Mouse (Mus musculus) heart, postnatal 0 days (tissue): Measurements from ENCODE around the gene Arhgap45. TPM values are rescaled to one million over a fixed set of nuclear protein-coding genes. Genes with fewer than 3 reads are reported as not detected.
A peak's percentile ranks its signal among the peaks of the same experiment; 100 is the strongest.

Source experiments
- ATAC-seq: fragments of 200-750 bp; cut with Nextera tagmentation; 2 replicates; pipeline ENCODE4 v1.8.0; 2017; ENCODE audit warnings: low read depth, moderate number of reproducible peaks, moderate library complexity; ENCODE audit not compliant: insufficient read depth
- DNase-seq: peaks from one replicate; pipeline ENCODE4 v3.0.0-alpha.2; 2016; ENCODE audit warnings: low spot score
- H3K27ac ChIP-seq: fragments of 300-500 bp; sonication (generic); 2 replicates; pipeline ENCODE4 v1.5.1; 2014; ENCODE audit warnings: low read depth, mild to moderate bottlenecking
- H3K27me3 ChIP-seq: fragments of 300-500 bp; sonication (generic); 2 replicates; pipeline ENCODE4 v1.6.1; 2014; ENCODE audit warnings: low read length, mixed read lengths; ENCODE audit not compliant: control insufficient read depth, insufficient read depth
- H3K36me3 ChIP-seq: fragments of 300-500 bp; sonication (generic); replicated peaks from 2 replicates; pipeline ENCODE4 v1.6.1; 2014; ENCODE audit warnings: low read length, mixed read lengths; ENCODE audit not compliant: control insufficient read depth, insufficient read depth
- H3K4me1 ChIP-seq: fragments of 300-500 bp; sonication (generic); 2 replicates; pipeline ENCODE4 v1.6.1; 2014; ENCODE audit warnings: antibody characterized with exemption; ENCODE audit not compliant: control insufficient read depth, insufficient read depth
- H3K4me2 ChIP-seq: fragments of 300-500 bp; sonication (generic); 2 replicates; pipeline ENCODE4 v1.6.1; 2014; ENCODE audit warnings: low read depth, mild to moderate bottlenecking, low read length, moderate library complexity
- H3K4me3 ChIP-seq: fragments of 300-500 bp; sonication (generic); 2 replicates; pipeline ENCODE4 v1.5.1; 2014; ENCODE audit warnings: low read depth, low read length
- H3K9ac ChIP-seq: fragments of 300-500 bp; sonication (generic); replicated peaks from 2 replicates; pipeline ENCODE4 v1.6.1; 2014; ENCODE audit warnings: low read depth, low read length, mixed read lengths
- H3K9me3 ChIP-seq: fragments of 300-500 bp; sonication (generic); replicated peaks from 2 replicates; pipeline ENCODE4 v1.6.1; 2016; ENCODE audit warnings: low read length; ENCODE audit not compliant: control insufficient read depth
- CTCF ChIP-seq: IDR thresholded peaks from 2 replicates; pipeline ENCODE4 v1.5.1; 2016; ENCODE audit warnings: antibody characterized with exemption, control low read depth, low read depth
- EP300 ChIP-seq: IDR thresholded peaks from 2 replicates; pipeline ENCODE4 v1.6.1; 2016; ENCODE audit warnings: antibody characterized with exemption, low read depth
- WGBS: fragments of 180-500 bp; shearing (Covaris S2); extraction: QIAGEN DNeasy Blood & Tissue Kit; methylation state at CpG from one replicate; pipeline ENCODE4 v1.1.7; 2014; 5-methylcytosine and 5-hydroxymethylcytosine counted together
- polyA plus RNA-seq: library from polyadenylated mRNA; unstranded; fragments of >200 nt; fragmentation: Nextera tagmentation; extraction: Ambion mirVana; gene quantifications from 2 replicates; pipeline ENCODE4 v1.2.1, GENCODE M21; 2015
- total RNA-seq: library from RNA; depleted of rRNA; stranded (reverse); fragments of >200 nt; gene quantifications from 2 replicates; pipeline ENCODE4 v1.2.3, GENCODE M21; 2014; ENCODE audit warnings: low replicate concordance

The Arhgap45 gene
- total and polyA plus RNA-seq, 2 experiments from 2014 or later, result 1.9 to 3.9 TPM

DNA sequence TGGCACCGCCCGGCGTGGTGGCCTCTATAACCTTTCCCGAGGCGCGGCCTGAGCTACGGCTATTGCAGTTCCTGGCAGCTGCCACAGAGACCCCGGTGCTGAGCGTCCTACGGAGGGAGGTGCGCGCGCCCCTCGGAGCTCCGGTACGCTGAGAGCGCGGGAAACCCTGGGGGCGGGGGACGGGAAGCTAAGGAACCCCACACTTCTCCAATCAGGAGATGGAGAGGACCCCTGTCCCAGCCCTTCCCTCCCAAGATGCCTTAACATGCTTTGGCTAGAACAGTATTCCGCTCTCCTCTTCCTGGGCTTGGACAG is 45.3 kb upstream of the Arhgap45 start:
- H3K36me3 ChIP-seq, result peaks cover 37% of the 10 kb centered on the region
- DNase-seq (no peak), ATAC-seq (no peak)
- H3K4me2 ChIP-seq, result peak overlapping the region; percentile 59
- H3K27me3 ChIP-seq, result peaks cover 28% of the 10 kb centered on the region
- H3K9ac ChIP-seq, result peak overlapping the region; percentile 30; the same call in 1 of the 2 replicates
- 3% methylated on average over 21 of the region's 21 CpGs for WGBS
- no peaks in the 10 kb centered on the region for H3K4me1 ChIP-seq
- H3K27ac ChIP-seq, result no peak overlapping the region
- TF ChIP-seq CTCF, result no peak
- no peak for TF ChIP-seq EP300
- peak overlapping the region; percentile 35 for H3K4me3 ChIP-seq
- no peaks in the 10 kb centered on the region for H3K9me3 ChIP-seq

DNA sequence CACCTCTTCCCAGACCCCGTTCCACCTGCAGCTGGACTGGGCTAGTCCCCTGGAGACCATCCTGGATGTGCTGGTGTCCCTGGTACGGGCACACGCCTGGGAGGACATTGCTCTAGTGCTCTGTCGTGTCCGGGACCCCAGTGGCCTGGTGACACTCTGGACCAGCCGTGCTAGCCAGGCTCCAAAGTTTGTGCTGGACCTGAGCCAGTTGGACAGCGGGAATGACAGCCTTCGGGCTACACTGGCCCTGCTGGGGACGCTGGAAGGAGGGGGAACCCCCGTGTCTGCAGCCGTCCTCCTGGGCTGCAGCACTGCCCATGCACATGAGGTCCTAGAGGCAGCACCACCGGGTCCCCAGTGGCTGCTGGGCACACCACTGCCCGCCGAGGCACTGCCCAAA is 43.6 kb upstream of the Arhgap45 start:
- Histone ChIP-seq H3K27ac (no peak overlapping the region), H3K4me2 (no peak overlapping the region), H3K9me3 (no peaks in the 10 kb centered on the region), H3K4me1 (no peaks in the 10 kb centered on the region), H3K4me3 (no peak overlapping the region), H3K9ac (no peak overlapping the region), H3K27me3 (peaks cover 28% of the 10 kb centered on the region), H3K36me3 (peaks cover 37% of the 10 kb centered on the region)
- TF ChIP-seq CTCF, result no peak
- TF ChIP-seq EP300, result no peak
- peak; percentile 16; the same call in 1 of the 2 replicates for ATAC-seq
- no peak for DNase-seq
- WGBS, result 32% methylated on average over 14 of the region's 14 CpGs

- no peak overlapping the region for H3K4me2 ChIP-seq
- H3K36me3 ChIP-seq, result peaks cover 46% of the 10 kb centered on the region
- ATAC-seq, result no peak
- no peak overlapping the region for H3K4me3 ChIP-seq
- no peak for DNase-seq
- WGBS, result 90% methylated on average over 21 of the region's 21 CpGs
- H3K9me3 ChIP-seq, result no peaks in the 10 kb centered on the region
- H3K4me1 ChIP-seq, result no peaks in the 10 kb centered on the region
- no peak overlapping the region for H3K27ac ChIP-seq
- peaks cover 28% of the 10 kb centered on the region for H3K27me3 ChIP-seq
- TF ChIP-seq CTCF, result no peak
- TF ChIP-seq EP300, result no peak
- H3K9ac ChIP-seq, result no peak overlapping the region
Observed at GRCm38 (mm10) chr10:79974087-79974486, 42.4 kb upstream of the Arhgap45 start.

DNA sequence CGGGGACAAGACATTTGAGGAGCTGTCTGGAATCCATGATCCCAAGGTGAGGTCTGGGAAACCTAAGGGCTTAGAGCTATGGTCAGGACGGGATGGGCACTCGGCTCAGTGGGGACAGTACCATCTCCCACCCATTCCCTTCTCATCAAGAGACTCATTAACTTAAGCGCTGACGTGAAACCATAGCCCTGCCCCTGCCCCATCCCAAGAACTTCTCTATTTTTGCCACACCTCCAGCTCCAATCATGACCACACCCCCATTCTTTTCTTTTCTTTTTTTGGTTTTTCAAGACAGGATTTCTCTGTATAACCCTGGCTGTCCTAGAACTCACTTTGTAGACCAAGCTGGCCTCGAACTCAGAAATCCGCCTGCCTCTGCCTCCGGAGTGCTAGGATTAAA is 41.8 kb upstream of the Arhgap45 start:
- no peak for TF ChIP-seq EP300
- no peak for TF ChIP-seq CTCF
- Histone ChIP-seq H3K36me3 (peaks cover 50% of the 10 kb centered on the region), H3K27ac (no peak overlapping the region), H3K9ac (no peak overlapping the region), H3K9me3 (no peaks in the 10 kb centered on the region), H3K4me1 (no peaks in the 10 kb centered on the region), H3K4me2 (no peak overlapping the region), H3K4me3 (no peak overlapping the region), H3K27me3 (peaks cover 24% of the 10 kb centered on the region)
- ATAC-seq (no peak), DNase-seq (no peak)
- WGBS, result 87% methylated on average over 8 of the region's 8 CpGs

GRCm38 (mm10) chr10:79976071-79976721 is 40.3 kb upstream of the Arhgap45 start:
- TF ChIP-seq EP300, result no peak
- no peak for TF ChIP-seq CTCF
- DNase-seq (no peak), ATAC-seq (no peak)
- peaks cover 50% of the 10 kb centered on the region for H3K36me3 ChIP-seq
- no peaks in the 10 kb centered on the region for H3K4me1 ChIP-seq
- H3K9me3 ChIP-seq, result no peaks in the 10 kb centered on the region
- H3K4me3 ChIP-seq, result no peak overlapping the region
- H3K27me3 ChIP-seq, result peaks cover 9% of the 10 kb centered on the region
- H3K9ac ChIP-seq, result no peak overlapping the region
- no peak overlapping the region for H3K27ac ChIP-seq
- WGBS, result 88% methylated on average over 28 of the region's 28 CpGs
- H3K4me2 ChIP-seq, result no peak overlapping the region

- TF ChIP-seq CTCF (no peak), EP300 (no peak)
- Histone ChIP-seq H3K9me3 (no peaks in the 10 kb centered on the region), H3K9ac (no peak overlapping the region), H3K4me3 (no peak overlapping the region), H3K4me1 (no peaks in the 10 kb centered on the region), H3K27ac (no peak overlapping the region), H3K4me2 (no peak overlapping the region), H3K27me3 (peaks cover 4% of the 10 kb centered on the region; the same call in 1 of the 2 replicates), H3K36me3 (peaks cover 50% of the 10 kb centered on the region)
- WGBS, result 85% methylated on average over 34 of the region's 36 CpGs
- no peak for DNase-seq
- no peak for ATAC-seq
Observed at GRCm38 (mm10) chr10:79976722-79977107, 39.7 kb upstream of the Arhgap45 start.
